Mouse (Mus musculus) layer of hippocampus, postnatal 10 days (tissue): ENCODE results near the gene Iqcj. TPM values are rescaled to one million over a fixed set of nuclear protein-coding genes. Genes with fewer than 3 reads are reported as not detected.

Experiments
- DNase-seq, 2 experiments: peaks; one replicate each; pipeline ENCODE4 v3.0.0; 2021; ENCODE audit warnings: low spot score in 2 of 2
- long read RNA-seq: library from polyadenylated mRNA; stranded (forward); transcript quantifications from one replicate; pipeline ENCODE4 v2.0.0, GENCODE M21; 2023
- total RNA-seq, 2 experiments: library from RNA; stranded (reverse); gene quantifications; 2 replicates each; pipeline ENCODE4 v1.2.3; 2021

Iqcj gene
- 1 to 10 TPM; 6.7 to 8.1 TPM for total RNA-seq
- long read RNA-seq: 0 reads

GRCm38 (mm10) chr3:67892026-67892705 lies at the start of gene Iqcj, which contains the start of gene Iqschfp:
Iqcj (plus strand) TSS chr3:67892220.
Iqschfp (plus strand) TSS chr3:67892232.
- DNase-seq: peak; percentile 32 to 51

GRCm38 (mm10) chr3:67852397-67852796 lies 39.6 kb upstream of the Iqcj start:
- no peak for DNase-seq

GRCm38 (mm10) chr3:67861524-67861923 lies 30.5 kb upstream of the Iqcj start:
- DNase-seq: no peak

- DNase-seq: no peak
Observed at GRCm38 (mm10) chr3:67867420-67868065, 24.5 kb upstream of the Iqcj start.

GRCm38 (mm10) chr3:67869424-67869823 lies 22.6 kb upstream of the Iqcj start:
- no peak for DNase-seq

- DNase-seq: no peak
Observed at GRCm38 (mm10) chr3:67877253-67877652, 14.8 kb upstream of the Iqcj start.

- no peak for DNase-seq
Observed at GRCm38 (mm10) chr3:67884335-67884734, 7.7 kb upstream of the Iqcj start.

- DNase-seq: no peak
Observed at GRCm38 (mm10) chr3:67886176-67886575, 5.8 kb upstream of the Iqcj start.

GRCm38 (mm10) chr3:67887251-67887650 lies 4.8 kb upstream of the Iqcj start:
- no peak for DNase-seq

GRCm38 (mm10) chr3:67892768-67893167 lies 748 bp downstream of the Iqcj start:
- DNase-seq: peak in 1 of 2 experiments; percentile 30

- DNase-seq: no peak
Observed at GRCm38 (mm10) chr3:67902517-67902916, 10.5 kb downstream of the Iqcj start.

- DNase-seq: no peak
Observed at GRCm38 (mm10) chr3:67908586-67908985, 16.6 kb downstream of the Iqcj start.

GRCm38 (mm10) chr3:67918098-67918497 lies 26.1 kb downstream of the Iqcj start:
- DNase-seq: no peak

GRCm38 (mm10) chr3:67918634-67919259 lies 26.7 kb downstream of the Iqcj start:
- DNase-seq: no peak

- DNase-seq: no peak
Observed at GRCm38 (mm10) chr3:67923095-67923494, 31.1 kb downstream of the Iqcj start.

- DNase-seq: no peak
Observed at GRCm38 (mm10) chr3:67925453-67925852, 33.4 kb downstream of the Iqcj start.

GRCm38 (mm10) chr3:67930424-67931133 lies 38.6 kb downstream of the Iqcj start:
- no peak for DNase-seq

GRCm38 (mm10) chr3:67931181-67931580 lies 39.2 kb downstream of the Iqcj start:
- no peak for DNase-seq

- DNase-seq: no peak
Observed at GRCm38 (mm10) chr3:67931914-67932313, 39.9 kb downstream of the Iqcj start.

- no peak for DNase-seq
Observed at GRCm38 (mm10) chr3:67935829-67936228, 43.8 kb downstream of the Iqcj start.

GRCm38 (mm10) chr3:67947000-67947399 lies 55.0 kb downstream of the Iqcj start:
- no peak for DNase-seq

- DNase-seq: no peak
Observed at GRCm38 (mm10) chr3:67952517-67952940, 60.5 kb downstream of the Iqcj start.
